Mouse (Mus musculus) hindbrain, postnatal 0 days (tissue): ENCODE measurements around the gene Dnajc25. TPM values are rescaled to one million over a fixed set of nuclear protein-coding genes. Genes with fewer than 3 reads are reported as not detected.

Experiments used
- ATAC-seq: fragments of 200-750 bp; cut with Nextera tagmentation; 2 replicates; pipeline ENCODE4 v1.8.0; 2017; ENCODE audit warnings: mild to moderate bottlenecking, moderate TSS enrichment, moderate library complexity
- DNase-seq: peaks from one replicate; pipeline ENCODE4 v3.0.0-alpha.2; 2015; ENCODE audit warnings: low spot score
- H3K27ac ChIP-seq: fragments of 300-500 bp; sonication (generic); 2 replicates; pipeline ENCODE4 v1.5.1; 2014; ENCODE audit warnings: mild to moderate bottlenecking
- H3K27me3 ChIP-seq: fragments of 300-500 bp; sonication (generic); 2 replicates; pipeline ENCODE4 v1.6.1; 2014; ENCODE audit warnings: low read length, mixed read lengths; ENCODE audit not compliant: insufficient read depth
- H3K36me3 ChIP-seq: fragments of 300-500 bp; sonication (generic); 2 replicates; pipeline ENCODE4 v1.6.1; 2014; ENCODE audit warnings: low read length, mixed read lengths; ENCODE audit not compliant: insufficient read depth
- H3K4me1 ChIP-seq: fragments of 300-500 bp; sonication (generic); 2 replicates; pipeline ENCODE4 v1.6.1; 2014; ENCODE audit warnings: antibody characterized with exemption, low read length, mixed read lengths; ENCODE audit not compliant: insufficient read depth
- H3K4me2 ChIP-seq: fragments of 300-500 bp; sonication (generic); 2 replicates; pipeline ENCODE4 v1.6.1; 2014; ENCODE audit warnings: low read depth, mild to moderate bottlenecking, low read length, moderate library complexity, mixed read lengths
- H3K4me3 ChIP-seq: fragments of 300-500 bp; sonication (generic); 2 replicates; pipeline ENCODE4 v1.5.1; 2014; ENCODE audit warnings: low read length
- H3K9ac ChIP-seq: fragments of 300-500 bp; sonication (generic); replicated peaks from 2 replicates; pipeline ENCODE4 v1.6.1; 2014; ENCODE audit warnings: mild to moderate bottlenecking, low read length, moderate library complexity, mixed read lengths
- H3K9me3 ChIP-seq: fragments of 300-500 bp; sonication (generic); 2 replicates; pipeline ENCODE4 v1.6.1; 2016; ENCODE audit warnings: low read length, mixed read lengths
- CTCF ChIP-seq: IDR thresholded peaks from 2 replicates; pipeline ENCODE4 v1.5.1; 2016; ENCODE audit warnings: antibody characterized with exemption, control low read depth, low read depth
- WGBS: fragments of 180-500 bp; shearing (Covaris S2); extraction: QIAGEN DNeasy Blood & Tissue Kit; methylation state at CpG from one replicate; pipeline ENCODE4 v1.1.7; 2014; 5-methylcytosine and 5-hydroxymethylcytosine counted together
- polyA plus RNA-seq: library from polyadenylated mRNA; unstranded; fragments of >200 nt; fragmentation: Nextera tagmentation; extraction: Ambion mirVana; gene quantifications from 2 replicates; pipeline ENCODE4 v1.2.1, GENCODE M21; 2015
- total RNA-seq: library from RNA; depleted of rRNA; stranded (reverse); fragments of >200 nt; gene quantifications from 2 replicates; pipeline ENCODE4 v1.2.3, GENCODE M21; 2014

The Dnajc25 gene
- total and polyA plus RNA-seq, 2 experiments from 2014 or later = 2.7 to 9.4 TPM

DNA sequence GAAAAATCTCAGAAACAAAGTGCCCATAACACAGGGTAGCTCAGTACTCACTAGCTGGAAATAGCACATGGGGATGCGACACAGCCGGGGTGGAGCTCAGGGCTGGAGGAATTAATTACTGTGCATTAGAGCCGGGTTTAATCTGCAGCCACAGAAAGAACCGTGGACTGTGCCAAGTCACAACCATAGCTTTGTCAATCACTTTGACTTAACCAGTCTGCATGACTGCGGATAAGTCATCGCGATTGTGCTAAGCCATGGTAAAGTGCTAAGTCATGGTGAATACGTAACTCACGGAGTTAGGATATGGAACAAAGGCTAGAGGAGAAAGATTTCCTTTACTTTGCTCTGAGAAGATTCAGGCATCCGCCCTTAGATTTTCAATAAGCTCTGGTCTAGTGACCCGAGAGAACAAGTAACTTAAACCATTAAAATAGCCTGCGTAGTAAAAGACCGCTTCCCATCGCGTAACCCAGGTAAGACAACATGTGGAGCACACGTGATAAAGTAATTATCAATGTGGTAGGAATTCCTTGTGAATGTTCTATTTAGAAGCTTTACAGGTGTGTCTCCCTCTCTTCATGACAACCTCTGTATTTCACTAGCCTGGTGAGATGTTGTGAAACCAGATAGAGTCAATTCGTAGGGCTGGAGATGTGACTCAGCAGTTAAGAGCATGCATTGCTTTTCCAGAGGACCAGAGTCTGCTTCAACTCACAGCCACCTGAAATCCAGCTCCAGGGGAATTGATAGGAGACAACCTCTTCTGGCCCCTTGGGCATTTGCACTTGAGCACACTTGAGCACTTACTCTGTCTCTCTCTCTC lies 4.0 kb upstream of the Dnajc25 start:
- Histone ChIP-seq H3K4me3 (no peak overlapping the region), H3K4me1 (no peaks in the 10 kb centered on the region), H3K36me3 (no peaks in the 10 kb centered on the region), H3K9me3 (no peaks in the 10 kb centered on the region), H3K9ac (no peak overlapping the region), H3K27ac (no peak overlapping the region), H3K27me3 (no peaks in the 10 kb centered on the region), H3K4me2 (no peak overlapping the region)
- no peak for TF ChIP-seq CTCF
- ATAC-seq (no peak), DNase-seq (peak; percentile 41)
- WGBS = 74% methylated on average over 17 of the region's 17 CpGs

GRCm38 (mm10) chr4:58992195-58992594 lies 2.7 kb upstream of the Dnajc25 start:
- no peak overlapping the region for H3K9ac ChIP-seq
- DNase-seq (no peak), ATAC-seq (no peak)
- no peaks in the 10 kb centered on the region for H3K4me1 ChIP-seq
- no peak overlapping the region for H3K4me3 ChIP-seq
- no peak overlapping the region for H3K27ac ChIP-seq
- no peaks in the 10 kb centered on the region for H3K36me3 ChIP-seq
- no peak for TF ChIP-seq CTCF
- WGBS = 76% methylated on average over 5 of the region's 5 CpGs
- H3K27me3 ChIP-seq = no peaks in the 10 kb centered on the region
- H3K9me3 ChIP-seq = no peaks in the 10 kb centered on the region
- H3K4me2 ChIP-seq = no peak overlapping the region

DNA sequence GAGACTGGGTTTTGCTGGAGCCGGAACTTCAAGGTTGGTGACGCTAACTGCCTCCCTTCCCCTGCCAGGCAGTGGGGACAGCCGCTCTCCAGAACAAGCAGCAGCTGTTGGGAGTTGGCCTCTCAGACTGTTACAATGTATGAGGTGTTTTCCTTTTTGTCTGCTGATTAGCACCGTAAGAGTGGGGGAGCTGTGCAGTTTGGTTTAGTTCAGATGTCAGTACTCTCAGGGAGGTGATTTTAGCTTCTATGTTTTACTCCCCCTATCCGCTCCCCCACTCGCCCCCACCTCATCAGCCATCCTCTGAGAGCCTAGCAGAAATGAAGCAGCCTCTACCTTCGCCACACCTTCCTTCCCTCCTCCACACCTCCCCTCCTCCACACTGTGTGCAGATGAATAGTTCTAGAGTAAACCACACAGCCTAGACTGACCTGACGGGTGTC lies 410 bp downstream of the Dnajc25 start:
- H3K36me3 ChIP-seq = no peaks in the 10 kb centered on the region
- no peak for TF ChIP-seq CTCF
- no peak overlapping the region for H3K27ac ChIP-seq
- ATAC-seq (no peak), DNase-seq (no peak)
- H3K4me1 ChIP-seq = no peaks in the 10 kb centered on the region
- no peaks in the 10 kb centered on the region for H3K27me3 ChIP-seq
- 84% methylated on average over 8 of the region's 8 CpGs for WGBS
- no peak overlapping the region for H3K9ac ChIP-seq
- no peaks in the 10 kb centered on the region for H3K9me3 ChIP-seq
- no peak overlapping the region for H3K4me2 ChIP-seq
- H3K4me3 ChIP-seq = no peak overlapping the region

GRCm38 (mm10) chr4:58997081-58997480 lies 2.2 kb downstream of the Dnajc25 start:
- no peak for TF ChIP-seq CTCF
- H3K4me1 ChIP-seq = no peaks in the 10 kb centered on the region
- no peaks in the 10 kb centered on the region for H3K9me3 ChIP-seq
- no peak overlapping the region for H3K9ac ChIP-seq
- no peak for DNase-seq
- no peak overlapping the region for H3K27ac ChIP-seq
- WGBS = 66% methylated on average over 5 of the region's 5 CpGs
- H3K4me3 ChIP-seq = no peak overlapping the region
- H3K27me3 ChIP-seq = no peaks in the 10 kb centered on the region
- H3K36me3 ChIP-seq = no peaks in the 10 kb centered on the region
- no peak overlapping the region for H3K4me2 ChIP-seq
- no peak for ATAC-seq

DNA sequence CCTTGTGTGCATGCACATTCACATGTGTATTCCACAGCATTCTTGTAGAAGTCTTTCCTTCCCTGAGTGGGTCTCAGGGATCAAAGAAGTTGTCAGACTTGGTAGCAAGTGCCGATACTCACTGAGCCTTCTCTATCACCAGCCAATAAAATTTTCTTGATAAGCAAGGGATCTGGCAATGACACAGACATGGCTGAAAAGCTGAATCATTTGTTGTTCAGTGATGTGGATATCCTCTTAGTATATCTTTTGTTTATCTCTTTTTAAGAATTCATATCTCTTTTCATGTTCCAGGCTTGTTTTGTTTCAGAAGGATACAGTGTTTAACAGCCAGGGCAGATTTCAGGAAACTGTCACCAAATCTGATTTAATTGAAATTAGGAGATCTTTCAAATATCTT lies 3.8 kb downstream of the Dnajc25 start:
- 63% methylated on average over 1 of the region's 1 CpGs for WGBS
- H3K9me3 ChIP-seq = no peaks in the 10 kb centered on the region
- DNase-seq (no peak), ATAC-seq (no peak)
- H3K27ac ChIP-seq = no peak overlapping the region
- H3K27me3 ChIP-seq = no peaks in the 10 kb centered on the region
- H3K9ac ChIP-seq = no peak overlapping the region
- no peaks in the 10 kb centered on the region for H3K36me3 ChIP-seq
- no peak for TF ChIP-seq CTCF
- no peak overlapping the region for H3K4me2 ChIP-seq
- H3K4me3 ChIP-seq = no peak overlapping the region
- H3K4me1 ChIP-seq = 0 out of 2 replicates have a peak, but pooled peaks cover 3% of the 10 kb centered on the region

DNA sequence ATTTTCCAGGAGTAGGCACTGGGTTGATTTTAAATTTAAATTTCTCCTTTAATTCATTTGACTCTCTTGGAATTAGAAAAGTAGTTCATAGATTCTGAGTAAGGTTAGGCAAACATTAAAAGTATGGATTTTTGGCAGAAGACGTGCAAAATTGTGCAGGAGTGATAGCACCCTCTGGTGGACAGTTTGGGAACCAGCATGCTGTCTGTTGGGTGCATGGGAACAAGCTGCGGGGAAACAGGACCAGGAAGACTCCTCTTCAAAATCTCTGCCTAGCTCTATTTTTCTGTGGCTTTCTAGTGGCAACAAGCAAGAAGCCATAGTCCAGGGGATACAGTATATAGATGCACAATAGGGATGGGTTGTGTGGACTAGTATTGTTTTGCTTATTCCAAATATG lies 4.8 kb downstream of the Dnajc25 start:
- Histone ChIP-seq H3K4me1 (peaks cover 8% of the 10 kb centered on the region; the same call in 1 of the 2 replicates), H3K4me2 (no peak overlapping the region), H3K27me3 (no peaks in the 10 kb centered on the region), H3K9me3 (no peaks in the 10 kb centered on the region), H3K36me3 (no peaks in the 10 kb centered on the region), H3K9ac (no peak overlapping the region), H3K4me3 (no peak overlapping the region), H3K27ac (no peak overlapping the region)
- WGBS = 6% methylated on average over 2 of the region's 2 CpGs
- peak; percentile 93 for TF ChIP-seq CTCF
- DNase-seq (peak; percentile 84), ATAC-seq (no peak)

- peak; percentile 37 for DNase-seq
These were observed 5.8 kb downstream of the Dnajc25 start for GRCm38 (mm10) chr4:59000614-59001013.

More at GRCm38 (mm10) chr4:59000614-59001013, 5.8 kb downstream of the Dnajc25 start:
- Histone ChIP-seq H3K9ac (no peak overlapping the region), H3K4me1 (peaks cover 8% of the 10 kb centered on the region; the same call in 1 of the 2 replicates), H3K36me3 (no peaks in the 10 kb centered on the region), H3K9me3 (no peaks in the 10 kb centered on the region), H3K27me3 (no peaks in the 10 kb centered on the region), H3K4me2 (no peak overlapping the region), H3K27ac (no peak overlapping the region), H3K4me3 (no peak overlapping the region)
- no peak for ATAC-seq
- 0% methylated on average over 2 of the region's 2 CpGs for WGBS
- TF ChIP-seq CTCF = peak; percentile 52; the same call in 1 of the 2 replicates
